Mouse (Mus musculus) liver, embryonic 12.5 days (tissue): ENCODE measurements at regions not wholly inside any gene's neighbourhood (a gene's known extent, or its start where the extent isn't known, plus 50 kb on each side); places are given as distances from the start of the nearest gene placed in this dataset.

Source experiments
- ATAC-seq: fragments of 200-750 bp; cut with Nextera tagmentation; 2 replicates; pipeline ENCODE4 v1.8.0; 2017; ENCODE audit warnings: moderate number of reproducible peaks, mild to moderate bottlenecking, moderate library complexity
- H3K27ac ChIP-seq: fragments of 300-500 bp; sonication (generic); 2 replicates; pipeline ENCODE4 v1.5.1; 2016; ENCODE audit warnings: mild to moderate bottlenecking
- H3K27me3 ChIP-seq: fragments of 300-500 bp; sonication (generic); replicated peaks from 2 replicates; pipeline ENCODE4 v1.6.1; 2016; ENCODE audit warnings: mild to moderate bottlenecking, moderate library complexity
- H3K36me3 ChIP-seq: fragments of 300-500 bp; sonication (generic); 2 replicates; pipeline ENCODE4 v1.6.1; 2016; ENCODE audit warnings: mild to moderate bottlenecking, moderate library complexity
- H3K4me1 ChIP-seq: fragments of 300-500 bp; sonication (generic); 2 replicates; pipeline ENCODE4 v1.6.1; 2016
- H3K4me2 ChIP-seq: fragments of 300-500 bp; sonication (generic); 2 replicates; pipeline ENCODE4 v1.6.1; 2016; ENCODE audit warnings: mild to moderate bottlenecking, moderate library complexity
- H3K4me3 ChIP-seq: fragments of 300-500 bp; sonication (generic); 2 replicates; pipeline ENCODE4 v1.5.1; 2016; ENCODE audit warnings: mild to moderate bottlenecking, moderate library complexity
- H3K9ac ChIP-seq: fragments of 300-500 bp; sonication (generic); 2 replicates; pipeline ENCODE4 v1.6.1; 2016; ENCODE audit warnings: mild to moderate bottlenecking, moderate library complexity
- H3K9me3 ChIP-seq: fragments of 300-500 bp; sonication (generic); replicated peaks from 2 replicates; pipeline ENCODE4 v1.6.1; 2016; ENCODE audit warnings: mild to moderate bottlenecking, moderate library complexity
- WGBS: fragments of 180-500 bp; shearing (Covaris S2); methylation state at CpG from one replicate; pipeline ENCODE4 v1.1.7; 2016; ENCODE audit not compliant: insufficient replicate concordance; 5-methylcytosine and 5-hydroxymethylcytosine counted together

- no peak for ATAC-seq
- H3K36me3 ChIP-seq, result no peaks in the 10 kb centered on the region
- no peaks in the 10 kb centered on the region for H3K9me3 ChIP-seq
- no peaks in the 10 kb centered on the region for H3K27me3 ChIP-seq
- H3K9ac ChIP-seq, result no peak overlapping the region
- H3K27ac ChIP-seq, result no peak overlapping the region
- no peak overlapping the region for H3K4me2 ChIP-seq
- no peak overlapping the region for H3K4me3 ChIP-seq
- WGBS, result 67% methylated on average over 3 of the region's 3 CpGs
- H3K4me1 ChIP-seq, result no peaks in the 10 kb centered on the region
Measured at GRCm38 (mm10) chr10:44659499-44659898, 131.2 kb upstream of the Prdm1 start.

DNA sequence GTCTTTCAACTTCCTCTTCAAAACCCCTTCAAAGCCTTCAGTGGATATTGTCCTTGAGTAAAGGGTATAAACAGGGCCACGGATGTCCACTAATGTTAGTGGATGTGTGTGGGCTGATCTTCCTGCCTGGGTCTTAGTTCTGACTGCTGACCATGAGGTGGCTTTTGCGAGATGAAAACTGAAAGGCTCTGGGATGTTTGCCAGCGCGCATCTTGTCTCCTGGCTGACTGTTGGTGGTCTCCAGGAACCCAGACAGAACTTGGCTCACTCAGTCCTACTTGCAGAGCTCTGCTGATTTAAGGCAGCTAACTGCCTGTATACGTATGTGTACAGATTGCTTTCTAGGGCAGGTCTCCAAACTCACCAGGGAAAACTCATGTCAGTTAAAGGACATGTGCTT, 125.5 kb upstream of the Prdm1 start:
- H3K27ac ChIP-seq, result no peak overlapping the region
- ATAC-seq, result no peak
- H3K4me3 ChIP-seq, result no peak overlapping the region
- no peaks in the 10 kb centered on the region for H3K4me1 ChIP-seq
- no peaks in the 10 kb centered on the region for H3K27me3 ChIP-seq
- H3K9ac ChIP-seq, result no peak overlapping the region
- no peak overlapping the region for H3K4me2 ChIP-seq
- no peaks in the 10 kb centered on the region for H3K9me3 ChIP-seq
- no peaks in the 10 kb centered on the region for H3K36me3 ChIP-seq
- 69% methylated on average over 5 of the region's 5 CpGs for WGBS

DNA sequence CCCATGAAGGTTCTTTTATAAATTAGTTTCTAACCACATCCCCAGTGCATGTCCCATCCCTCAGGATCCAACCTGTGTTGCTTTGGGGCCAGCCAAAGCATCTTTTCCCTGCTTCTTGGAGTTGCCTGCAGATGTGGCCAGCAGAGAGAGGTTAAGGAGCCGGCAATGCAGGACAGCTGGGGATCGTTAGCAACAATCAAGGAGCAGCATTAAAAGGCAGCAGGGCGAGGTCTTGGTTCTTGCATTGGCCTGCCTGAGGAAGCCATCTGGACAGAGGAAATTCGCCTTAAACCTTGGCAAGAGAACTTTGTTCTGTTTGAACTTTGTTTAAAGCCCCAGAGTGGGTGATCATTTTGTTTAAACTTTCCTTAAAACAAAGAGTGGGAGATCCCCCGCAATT, 118.7 kb upstream of the Prdm1 start:
- Histone ChIP-seq H3K9me3 (no peaks in the 10 kb centered on the region), H3K27me3 (no peaks in the 10 kb centered on the region), H3K4me1 (no peaks in the 10 kb centered on the region), H3K36me3 (no peaks in the 10 kb centered on the region), H3K4me2 (no peak overlapping the region), H3K27ac (no peak overlapping the region), H3K9ac (no peak overlapping the region), H3K4me3 (no peak overlapping the region)
- whole genome bisulfite sequencing, result 49% methylated on average over 5 of the region's 5 CpGs
- no peak for ATAC-seq

- Histone ChIP-seq H3K36me3 (no peaks in the 10 kb centered on the region), H3K27ac (no peak overlapping the region), H3K9ac (no peak overlapping the region), H3K4me1 (no peaks in the 10 kb centered on the region), H3K4me3 (no peak overlapping the region), H3K4me2 (no peak overlapping the region), H3K9me3 (no peaks in the 10 kb centered on the region), H3K27me3 (no peaks in the 10 kb centered on the region)
- WGBS, result 71% methylated on average over 5 of the region's 5 CpGs
- ATAC-seq, result no peak
Measured at GRCm38 (mm10) chr10:44646615-44647014, 118.3 kb upstream of the Prdm1 start.

DNA sequence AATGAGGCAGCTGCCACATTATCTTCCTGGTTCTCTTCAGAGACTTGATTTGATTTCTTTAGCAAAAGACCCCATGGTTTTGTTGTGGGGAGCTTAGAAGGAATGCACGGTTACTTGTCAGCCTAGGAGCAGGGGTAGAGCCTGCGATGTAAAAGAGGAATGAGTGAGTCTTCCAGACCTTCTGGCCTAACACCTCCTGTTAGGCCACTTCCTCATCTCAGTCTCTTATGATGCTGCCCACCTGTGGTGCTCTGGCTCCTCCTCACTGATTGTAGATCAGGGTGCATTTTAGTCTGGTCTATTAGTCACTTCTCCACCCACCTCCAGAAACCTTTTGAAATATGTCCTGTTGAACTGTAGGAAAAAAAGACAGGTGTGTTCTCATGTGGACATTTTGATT, 113.3 kb upstream of the Prdm1 start:
- no peak overlapping the region for H3K4me3 ChIP-seq
- no peak for ATAC-seq
- no peaks in the 10 kb centered on the region for H3K36me3 ChIP-seq
- peaks cover 6% of the 10 kb centered on the region for H3K4me1 ChIP-seq
- no peak overlapping the region for H3K4me2 ChIP-seq
- H3K9ac ChIP-seq, result no peak overlapping the region
- H3K9me3 ChIP-seq, result no peaks in the 10 kb centered on the region
- H3K27me3 ChIP-seq, result no peaks in the 10 kb centered on the region
- no peak overlapping the region for H3K27ac ChIP-seq
- WGBS, result 75% methylated on average over 2 of the region's 2 CpGs

GRCm38 (mm10) chr10:44640620-44641019, 112.3 kb upstream of the Prdm1 start:
- Histone ChIP-seq H3K9ac (no peak overlapping the region), H3K4me1 (peaks cover 12% of the 10 kb centered on the region), H3K4me3 (no peak overlapping the region), H3K4me2 (no peak overlapping the region), H3K36me3 (no peaks in the 10 kb centered on the region), H3K9me3 (no peaks in the 10 kb centered on the region), H3K27ac (no peak overlapping the region), H3K27me3 (no peaks in the 10 kb centered on the region)
- WGBS, result 82% methylated on average over 8 of the region's 8 CpGs
- ATAC-seq, result no peak

- no peak overlapping the region for H3K4me2 ChIP-seq
- H3K36me3 ChIP-seq, result no peaks in the 10 kb centered on the region
- H3K4me1 ChIP-seq, result peaks cover 22% of the 10 kb centered on the region
- no peaks in the 10 kb centered on the region for H3K9me3 ChIP-seq
- WGBS, result 59% methylated on average over 2 of the region's 2 CpGs
- no peak for ATAC-seq
- no peak overlapping the region for H3K9ac ChIP-seq
- H3K4me3 ChIP-seq, result no peak overlapping the region
- no peak overlapping the region for H3K27ac ChIP-seq
- H3K27me3 ChIP-seq, result no peaks in the 10 kb centered on the region
Measured at GRCm38 (mm10) chr10:44638678-44639077, 110.4 kb upstream of the Prdm1 start.

GRCm38 (mm10) chr10:44636786-44637185, 108.5 kb upstream of the Prdm1 start:
- ATAC-seq, result peak; percentile 61; the same call in 1 of the 2 replicates
- Histone ChIP-seq H3K4me1 (peaks cover 22% of the 10 kb centered on the region), H3K4me3 (no peak overlapping the region), H3K27ac (no peak overlapping the region), H3K36me3 (no peaks in the 10 kb centered on the region), H3K27me3 (no peaks in the 10 kb centered on the region), H3K9me3 (no peaks in the 10 kb centered on the region), H3K4me2 (no peak overlapping the region), H3K9ac (no peak overlapping the region)
- 11% methylated on average over 3 of the region's 3 CpGs for WGBS

- H3K27ac ChIP-seq, result no peak overlapping the region
- ATAC-seq, result no peak
- no peaks in the 10 kb centered on the region for H3K36me3 ChIP-seq
- no peaks in the 10 kb centered on the region for H3K9me3 ChIP-seq
- peaks cover 22% of the 10 kb centered on the region for H3K4me1 ChIP-seq
- H3K4me2 ChIP-seq, result no peak overlapping the region
- no peak overlapping the region for H3K4me3 ChIP-seq
- H3K9ac ChIP-seq, result no peak overlapping the region
- H3K27me3 ChIP-seq, result no peaks in the 10 kb centered on the region
Measured at GRCm38 (mm10) chr10:44636061-44636460, 107.8 kb upstream of the Prdm1 start.

DNA sequence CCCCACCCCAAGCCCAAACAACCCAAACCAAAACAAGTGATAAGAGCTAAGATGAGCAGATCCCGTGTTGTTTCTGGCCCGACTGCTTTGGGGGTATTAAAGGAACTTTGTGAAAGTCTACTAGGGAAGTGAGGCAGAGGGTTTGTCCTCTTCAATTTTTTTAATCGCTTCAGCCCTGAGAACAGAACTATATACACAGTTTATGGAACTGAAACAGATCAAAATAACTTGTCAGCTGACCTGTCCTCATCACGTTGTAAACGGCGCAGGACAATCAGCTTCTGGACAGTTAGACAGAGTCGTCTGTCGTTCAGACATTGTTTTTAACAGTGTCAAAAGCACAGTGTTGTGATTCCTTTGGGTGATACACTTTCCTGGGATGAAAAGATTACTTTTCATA, 103.3 kb upstream of the Prdm1 start:
- no peaks in the 10 kb centered on the region for H3K9me3 ChIP-seq
- H3K27ac ChIP-seq, result no peak overlapping the region
- no peak overlapping the region for H3K9ac ChIP-seq
- no peak overlapping the region for H3K4me3 ChIP-seq
- 32% methylated on average over 8 of the region's 8 CpGs for WGBS
- H3K4me2 ChIP-seq, result no peak overlapping the region
- no peak for ATAC-seq
- H3K36me3 ChIP-seq, result no peaks in the 10 kb centered on the region
- peaks cover 16% of the 10 kb centered on the region for H3K4me1 ChIP-seq
- H3K27me3 ChIP-seq, result no peaks in the 10 kb centered on the region; the same call in 1 of the 2 replicates

GRCm38 (mm10) chr10:44630485-44630884, 102.2 kb upstream of the Prdm1 start:
- Histone ChIP-seq H3K4me3 (no peak overlapping the region; the same call in 1 of the 2 replicates), H3K4me1 (peaks cover 10% of the 10 kb centered on the region), H3K9ac (no peak overlapping the region; the same call in 1 of the 2 replicates), H3K4me2 (peak overlapping the region; percentile 25), H3K36me3 (no peaks in the 10 kb centered on the region), H3K27ac (0 out of 2 replicates have a peak overlapping the region, but pooled peaks have one; percentile 10), H3K9me3 (no peaks in the 10 kb centered on the region), H3K27me3 (no peaks in the 10 kb centered on the region; the same call in 1 of the 2 replicates)
- 31% methylated on average over 13 of the region's 13 CpGs for WGBS
- no peak for ATAC-seq

DNA sequence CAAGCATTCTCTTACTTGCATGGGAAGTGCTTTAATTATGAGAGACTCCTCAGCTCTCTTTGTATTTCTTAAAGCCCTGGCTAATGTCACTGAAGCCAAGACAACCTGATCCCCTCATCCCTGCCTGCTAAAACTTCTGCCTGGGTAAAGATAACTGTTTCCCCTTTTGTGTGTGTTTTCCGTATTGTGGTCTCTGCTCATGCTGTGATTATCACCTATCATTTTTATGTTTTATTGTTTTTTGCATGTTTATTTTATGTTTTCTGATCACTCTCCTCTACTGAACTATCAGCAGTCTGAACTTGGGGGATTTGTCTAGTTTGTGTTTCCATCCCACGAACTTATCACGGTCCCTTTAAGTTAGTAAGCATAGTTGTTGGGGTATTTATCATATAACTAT, 100.1 kb upstream of the Prdm1 start:
- H3K4me1 ChIP-seq, result no peaks in the 10 kb centered on the region
- H3K4me2 ChIP-seq, result no peak overlapping the region
- no peaks in the 10 kb centered on the region; the same call in 1 of the 2 replicates for H3K27me3 ChIP-seq
- no peaks in the 10 kb centered on the region for H3K36me3 ChIP-seq
- 58% methylated on average over 3 of the region's 3 CpGs for WGBS
- ATAC-seq, result no peak
- no peak overlapping the region for H3K27ac ChIP-seq
- no peak overlapping the region for H3K4me3 ChIP-seq
- no peaks in the 10 kb centered on the region for H3K9me3 ChIP-seq
- no peak overlapping the region for H3K9ac ChIP-seq

DNA sequence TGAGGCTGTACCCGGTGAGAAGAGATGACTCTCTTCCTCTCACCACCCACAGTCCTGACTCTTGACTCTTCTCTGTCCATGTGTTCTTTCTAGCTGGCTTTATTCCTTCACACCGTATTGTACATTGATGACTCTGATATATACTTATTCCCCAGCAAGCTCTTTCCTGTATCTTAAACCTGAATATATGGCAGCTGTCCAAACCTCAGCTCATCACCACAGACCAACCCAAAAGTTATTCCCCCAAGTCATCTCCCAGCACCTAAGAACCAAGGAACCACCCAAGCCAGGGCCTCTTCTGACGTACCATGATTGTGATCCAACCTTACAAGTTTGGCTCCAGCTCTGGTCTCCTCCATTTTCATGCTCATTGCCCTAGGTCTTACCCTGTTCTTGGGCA, 99.1 kb upstream of the Prdm1 start:
- no peak overlapping the region for H3K9ac ChIP-seq

More for the DNA sequence above, 99.1 kb upstream of the Prdm1 start:
- ATAC-seq, result no peak
- H3K27ac ChIP-seq, result no peak overlapping the region
- H3K27me3 ChIP-seq, result no peaks in the 10 kb centered on the region; the same call in 1 of the 2 replicates
- no peak overlapping the region for H3K4me3 ChIP-seq
- no peaks in the 10 kb centered on the region for H3K9me3 ChIP-seq
- no peaks in the 10 kb centered on the region for H3K36me3 ChIP-seq
- 89% methylated on average over 3 of the region's 3 CpGs for WGBS
- no peaks in the 10 kb centered on the region for H3K4me1 ChIP-seq
- no peak overlapping the region for H3K4me2 ChIP-seq
